Mouse (Mus musculus) retina, postnatal 7 days (tissue): Measurements from ENCODE around the gene Nsd1.
A peak's percentile ranks its signal among the peaks of the same experiment; 100 is the strongest.

Source experiments
- DNase-seq: peaks from one replicate; pipeline ENCODE4 v3.0.0-alpha.2; 2012; ENCODE audit warnings: low read depth, low spot score

The Nsd1 gene

GRCm38 (mm10) chr13:55329109-55329682 is 119.6 kb downstream of the Nsd1 start:
- no peak for DNase-seq

DNA sequence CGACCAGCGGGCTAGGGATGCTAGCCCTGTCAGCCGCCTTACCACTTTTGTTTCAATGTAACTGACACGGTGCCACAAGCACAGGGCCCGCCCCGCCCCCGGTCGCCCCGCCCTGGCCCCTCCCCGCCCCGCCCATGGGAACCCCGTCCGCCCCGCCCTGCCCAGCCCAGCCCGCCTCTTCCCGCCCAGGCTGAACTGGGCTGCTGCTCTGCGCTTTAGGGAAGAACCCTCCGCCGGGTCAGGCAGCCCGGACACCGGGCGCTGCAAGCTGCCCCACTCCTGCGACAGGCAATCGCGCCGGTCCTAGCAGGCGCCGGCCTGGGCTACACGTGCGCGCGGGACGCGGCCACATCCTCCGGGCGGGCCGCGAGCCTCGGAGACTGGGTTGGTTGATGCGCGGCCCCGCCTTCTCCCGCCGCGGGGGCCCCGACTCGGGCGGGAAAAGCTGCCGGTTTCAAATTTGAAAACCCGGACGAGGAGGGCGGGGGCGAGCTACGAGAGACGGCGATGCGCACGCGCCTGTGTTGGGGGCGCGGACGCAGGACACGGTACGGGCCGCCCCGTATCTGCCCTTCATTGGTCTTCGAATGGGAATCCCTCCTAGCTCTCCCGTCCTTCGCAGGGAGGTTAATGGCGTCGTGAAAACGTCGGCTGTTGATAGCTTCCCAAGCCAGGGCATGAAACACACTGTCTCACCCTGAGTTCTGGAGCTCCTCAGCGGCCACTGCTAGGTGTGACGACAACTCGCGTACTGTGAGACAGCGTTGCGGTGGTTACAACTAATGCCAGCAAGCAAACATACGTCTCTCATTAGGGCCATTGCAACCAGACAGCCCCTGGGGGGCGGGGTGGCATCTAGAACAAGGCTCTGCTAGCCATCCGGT is 120.3 kb downstream of the Nsd1 start, which contains the start of gene Mxd3:
Gene Mxd3 (minus strand): TSS at position 141 of the 884 bp plus-strand sequence.
- peak; percentile 59 for DNase-seq

DNA sequence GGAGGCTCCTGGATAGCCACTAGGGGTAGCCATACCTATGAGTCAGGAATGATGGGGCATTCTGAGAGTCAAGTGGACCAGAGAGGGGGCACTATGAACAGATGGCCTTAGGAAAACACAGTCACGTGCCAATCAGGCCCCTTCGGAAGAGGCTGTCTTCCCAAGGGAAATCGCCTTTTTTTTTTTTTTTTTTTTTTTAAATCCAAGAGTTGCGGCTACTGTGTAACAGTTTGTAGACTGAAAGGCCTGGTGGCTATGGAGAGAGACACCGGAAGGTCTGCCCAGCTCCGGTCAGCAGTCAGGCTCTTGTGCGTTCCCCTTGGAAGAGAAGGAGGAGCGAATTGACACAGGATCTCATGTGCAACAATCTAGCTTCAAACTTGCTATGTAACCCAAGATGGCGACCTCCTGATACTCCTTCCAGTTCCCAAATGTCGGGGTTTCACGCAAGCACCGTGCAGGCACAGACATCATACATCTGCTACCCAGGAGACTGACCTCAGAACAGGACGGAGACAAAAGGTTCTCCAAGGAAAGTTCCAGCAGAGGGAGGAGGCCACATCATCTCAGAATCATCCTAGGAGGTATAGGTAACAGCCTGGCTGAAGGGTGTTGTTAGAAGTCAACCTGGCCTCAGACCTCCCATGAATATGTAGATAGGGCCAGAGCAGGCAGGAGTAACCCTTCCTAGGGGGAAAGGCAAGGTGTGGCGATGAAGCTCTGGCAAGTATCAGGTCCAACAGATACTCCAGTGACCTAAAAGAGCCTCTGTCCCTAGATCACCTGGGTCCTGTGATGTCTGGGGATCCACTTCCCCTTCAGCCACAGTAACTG is 121.2 kb downstream of the Nsd1 start:
- no peak for DNase-seq

DNA sequence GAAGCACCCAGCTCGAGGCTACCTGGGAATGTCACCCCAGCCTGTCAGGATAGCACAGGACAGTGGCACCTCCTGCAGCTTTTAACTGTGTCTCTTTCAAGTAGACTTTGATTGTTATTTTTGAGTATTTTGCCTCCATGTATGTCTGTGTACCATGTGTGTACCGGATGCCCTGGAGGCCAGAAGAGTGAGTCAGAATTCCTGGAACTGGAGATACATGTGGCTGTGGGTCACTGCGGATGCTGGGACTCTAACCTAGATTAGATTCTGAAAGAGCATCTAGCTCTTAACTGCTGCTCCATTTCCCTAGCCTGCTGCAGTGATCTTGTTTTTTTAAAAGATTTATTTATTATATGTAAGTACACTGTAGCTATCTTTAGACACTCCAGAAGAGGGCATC is 122.7 kb downstream of the Nsd1 start:
- no peak for DNase-seq

GRCm38 (mm10) chr13:55335701-55336100 is 126.1 kb downstream of the Nsd1 start:
- DNase-seq, result no peak

GRCm38 (mm10) chr13:55337341-55337975 is 127.9 kb downstream of the Nsd1 start:
- no peak for DNase-seq

- DNase-seq, result no peak
Observed at GRCm38 (mm10) chr13:55338131-55339054, 128.8 kb downstream of the Nsd1 start.

DNA sequence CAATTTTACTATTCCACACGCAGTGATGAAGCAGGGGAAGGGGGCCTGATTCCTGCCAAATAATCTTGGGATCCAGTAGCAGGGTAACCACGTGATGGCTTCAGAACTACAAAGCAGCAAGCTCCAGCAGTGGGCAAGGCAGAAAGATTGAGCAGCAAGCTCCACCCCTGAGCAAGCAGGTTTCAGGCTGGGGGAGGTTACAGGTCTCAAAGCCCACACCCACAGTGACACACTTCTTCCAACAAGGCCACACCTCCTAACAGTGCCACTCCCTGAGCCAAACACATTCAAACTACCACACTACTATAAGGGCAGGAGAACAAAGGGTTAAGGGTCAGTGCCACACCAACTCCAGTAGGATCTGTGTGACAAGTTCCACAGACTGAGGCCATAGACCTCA is 129.7 kb downstream of the Nsd1 start:
- DNase-seq, result no peak

DNA sequence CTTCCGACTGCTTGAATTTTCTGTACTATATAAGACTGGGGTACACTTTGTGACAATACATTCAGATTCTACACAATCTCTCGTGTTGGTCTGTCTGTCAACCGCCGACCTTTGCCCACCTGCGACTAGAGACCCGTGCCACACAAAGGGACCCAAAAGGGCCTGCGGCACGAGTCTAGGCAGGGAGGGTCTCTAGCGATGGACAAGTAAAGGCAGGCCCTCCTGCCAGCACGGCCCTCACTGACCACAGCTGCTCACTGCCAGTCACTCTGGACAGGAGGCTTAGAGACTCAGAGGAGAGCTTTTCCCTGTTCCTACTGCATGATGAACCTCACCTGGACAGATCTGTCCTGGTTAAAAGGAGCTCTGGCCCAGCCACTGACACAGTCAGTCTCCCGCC is 132.9 kb downstream of the Nsd1 start:
- DNase-seq, result no peak

DNA sequence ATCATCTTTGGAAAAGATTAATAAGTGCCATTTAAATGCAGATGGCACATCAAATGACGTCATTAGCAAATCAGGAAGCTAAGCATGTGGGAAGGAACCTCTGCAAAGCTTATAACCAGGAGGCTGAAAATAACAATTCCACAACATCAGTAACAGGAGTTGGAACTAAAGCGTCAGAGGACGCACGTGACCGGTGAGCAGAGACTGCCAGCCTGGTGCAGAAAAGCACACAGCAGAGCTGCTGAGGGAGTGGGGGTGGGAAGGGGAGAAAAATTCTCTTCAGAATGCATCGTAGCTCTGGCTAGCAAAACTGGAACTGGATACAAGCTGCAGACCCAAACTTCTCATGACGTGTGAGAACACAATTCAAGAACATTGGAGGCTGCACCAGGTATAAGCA is 134.7 kb downstream of the Nsd1 start:
- no peak for DNase-seq

- no peak for DNase-seq
Observed at GRCm38 (mm10) chr13:55346745-55347144, 137.2 kb downstream of the Nsd1 start.

GRCm38 (mm10) chr13:55361145-55361544 is 151.6 kb downstream of the Nsd1 start:
- DNase-seq, result no peak

DNA sequence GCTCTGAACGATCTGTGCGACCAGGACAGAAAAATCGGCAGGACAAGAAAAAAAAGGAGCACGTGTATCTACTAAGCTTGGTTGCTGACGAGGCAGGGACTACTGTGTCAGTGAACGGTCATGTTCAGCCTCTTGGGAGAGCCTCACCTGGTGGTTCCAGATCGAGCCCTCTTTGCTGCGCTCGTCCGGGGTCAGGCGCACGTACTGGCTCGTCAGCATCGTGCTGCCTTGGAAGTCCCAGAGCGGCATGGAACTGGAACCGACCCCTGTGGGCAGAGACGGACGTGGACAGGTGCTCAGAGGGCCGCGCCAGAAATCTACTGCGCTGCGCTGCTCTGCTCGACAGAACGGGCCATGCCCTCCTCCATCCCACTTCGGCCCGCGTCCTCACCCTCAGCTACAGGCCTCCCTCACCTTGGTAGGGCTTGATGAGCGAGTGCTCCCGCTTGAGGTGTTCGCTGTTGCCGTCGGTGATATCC is 152.4 kb downstream of the Nsd1 start:
- DNase-seq, result no peak

- DNase-seq, result peak; percentile 94
Observed at GRCm38 (mm10) chr13:55362453-55363060, 153.0 kb downstream of the Nsd1 start, which contains the start of gene Lman2. Gene Lman2 (minus strand): TSS chr13:55362783.
